Mouse (Mus musculus) gastrocnemius, postnatal 4 days (tissue): ENCODE measurements around the gene Ptcd2. TPM values are rescaled to one million over a fixed set of nuclear protein-coding genes. Genes with fewer than 3 reads are reported as not detected.

ENCODE experiments used
- DNase-seq, 2 experiments: peaks; one replicate each; pipeline ENCODE4 v3.0.0; 2021 to 2022; ENCODE audit warnings: low spot score in 2 of 2, mixed read lengths in 2 of 2
- long read RNA-seq, 2 experiments: library from polyadenylated mRNA; stranded (forward); transcript quantifications; one replicate each; pipeline ENCODE4 v2.0.0; 2021
- total RNA-seq, 2 experiments: library from RNA; stranded (reverse); gene quantifications; 2 replicates each; pipeline ENCODE4 v1.2.3; 2021

Ptcd2 gene
- total RNA-seq, result 10 to 100 TPM; 26.9 to 31.2 TPM
- long read RNA-seq, experiment 1, transcript Ptcd2-201 (10 exons, 1,704 nt), result major isoform, 30 of 36 reads
- long read RNA-seq, experiment 1, partial matches to known transcripts, result 3 of 36 reads
- long read RNA-seq, experiment 1, other reads (novel, unspliced or antisense), result 3 of 36 reads
- long read RNA-seq, experiment 2, transcript Ptcd2-201 (10 exons, 1,704 nt), result major isoform, 27 of 29 reads
- long read RNA-seq, experiment 2, partial matches to known transcripts, result 1 of 29 reads
- long read RNA-seq, experiment 2, other reads (novel, unspliced or antisense), result 1 of 29 reads

GRCm38 (mm10) chr13:99344599-99345575 lies at the start of gene Ptcd2, which contains the start of gene Mrps27:
TSS of gene Ptcd2 (minus strand) at chr13:99344705.
TSS of gene Mrps27 (plus strand) at chr13:99344786.
- peak; percentile 92 to 97 for DNase-seq

- DNase-seq, result no peak
Measured at GRCm38 (mm10) chr13:99393128-99393527, 48.6 kb upstream of the Ptcd2 start.

GRCm38 (mm10) chr13:99391417-99391816 lies 46.9 kb upstream of the Ptcd2 start:
- DNase-seq, result peak in 1 of 2 experiments; percentile 56

- DNase-seq, result no peak
Measured at GRCm38 (mm10) chr13:99387901-99388811, 43.7 kb upstream of the Ptcd2 start.

GRCm38 (mm10) chr13:99386341-99386740 lies 41.8 kb upstream of the Ptcd2 start:
- no peak for DNase-seq

- no peak for DNase-seq
Measured at GRCm38 (mm10) chr13:99385911-99386310, 41.4 kb upstream of the Ptcd2 start.

GRCm38 (mm10) chr13:99384555-99385203 lies 40.2 kb upstream of the Ptcd2 start:
- no peak for DNase-seq

GRCm38 (mm10) chr13:99382373-99382772 lies 37.9 kb upstream of the Ptcd2 start:
- DNase-seq, result no peak

GRCm38 (mm10) chr13:99378223-99378622 lies 33.7 kb upstream of the Ptcd2 start:
- no peak for DNase-seq

GRCm38 (mm10) chr13:99377055-99377454 lies 32.5 kb upstream of the Ptcd2 start:
- no peak for DNase-seq

GRCm38 (mm10) chr13:99375550-99375949 lies 31.0 kb upstream of the Ptcd2 start:
- DNase-seq, result peak; percentile 66 to 82

GRCm38 (mm10) chr13:99374191-99374590 lies 29.7 kb upstream of the Ptcd2 start:
- DNase-seq, result no peak

GRCm38 (mm10) chr13:99373684-99374083 lies 29.2 kb upstream of the Ptcd2 start:
- DNase-seq, result no peak

GRCm38 (mm10) chr13:99371285-99371684 lies 26.8 kb upstream of the Ptcd2 start:
- no peak for DNase-seq

GRCm38 (mm10) chr13:99369103-99369502 lies 24.6 kb upstream of the Ptcd2 start:
- DNase-seq, result no peak

GRCm38 (mm10) chr13:99367554-99368174 lies 23.2 kb upstream of the Ptcd2 start:
- no peak for DNase-seq

- no peak for DNase-seq
Measured at GRCm38 (mm10) chr13:99366422-99367175, 22.1 kb upstream of the Ptcd2 start.

GRCm38 (mm10) chr13:99363866-99364265 lies 19.4 kb upstream of the Ptcd2 start:
- DNase-seq, result no peak

- no peak for DNase-seq
Measured at GRCm38 (mm10) chr13:99358921-99359320, 14.4 kb upstream of the Ptcd2 start.
